Mouse (Mus musculus) stomach, embryonic 16.5 days (tissue): ENCODE measurements around the gene Slc38a9. TPM values are rescaled to one million over a fixed set of nuclear protein-coding genes. Genes with fewer than 3 reads are reported as not detected.

Experiments
- ATAC-seq: fragments of 200-750 bp; cut with Nextera tagmentation; 2 replicates; pipeline ENCODE4 v1.8.0; 2017; ENCODE audit warnings: moderate number of reproducible peaks, moderate TSS enrichment; ENCODE audit not compliant: insufficient read depth, low FRiP score
- H3K27ac ChIP-seq: fragments of 300-500 bp; sonication (generic); 2 replicates; pipeline ENCODE4 v1.5.1; 2014; ENCODE audit warnings: low read length
- H3K27me3 ChIP-seq: fragments of 300-500 bp; sonication (generic); 2 replicates; pipeline ENCODE4 v1.6.1; 2014; ENCODE audit warnings: low read length, control low read depth, mixed read lengths; ENCODE audit not compliant: control insufficient read depth, insufficient read depth
- H3K36me3 ChIP-seq: fragments of 300-500 bp; sonication (generic); 2 replicates; pipeline ENCODE4 v1.6.1; 2014; ENCODE audit warnings: low read length; ENCODE audit not compliant: control insufficient read depth, insufficient read depth
- H3K4me1 ChIP-seq: fragments of 300-500 bp; sonication (generic); 2 replicates; pipeline ENCODE4 v1.6.1; 2014; ENCODE audit warnings: low read length, control low read depth, mixed read lengths; ENCODE audit not compliant: control insufficient read depth, insufficient read depth
- H3K4me2 ChIP-seq: fragments of 300-500 bp; sonication (generic); 2 replicates; pipeline ENCODE4 v1.6.1; 2014; ENCODE audit warnings: low read depth, low read length, mixed read lengths
- H3K4me3 ChIP-seq: fragments of 300-500 bp; sonication (generic); replicated peaks from 2 replicates; pipeline ENCODE4 v1.5.1; 2014; ENCODE audit warnings: mild to moderate bottlenecking, low read length
- H3K9ac ChIP-seq: fragments of 300-500 bp; sonication (generic); 2 replicates; pipeline ENCODE4 v1.6.1; 2014; ENCODE audit warnings: low read length
- H3K9me3 ChIP-seq: fragments of 300-500 bp; sonication (generic); replicated peaks from 2 replicates; pipeline ENCODE4 v1.6.1; 2016; ENCODE audit warnings: low read length, control low read depth; ENCODE audit not compliant: control insufficient read depth
- WGBS: fragments of 180-500 bp; shearing (Covaris S2); extraction: QIAGEN DNeasy Blood & Tissue Kit; methylation state at CpG from one replicate; pipeline ENCODE4 v1.1.7; 2014; 5-methylcytosine and 5-hydroxymethylcytosine counted together
- polyA plus RNA-seq: library from polyadenylated mRNA; unstranded; fragments of >200 nt; fragmentation: Nextera tagmentation; extraction: Ambion mirVana; gene quantifications from 2 replicates; pipeline ENCODE4 v1.2.1, GENCODE M21; 2015

Gene Slc38a9
- polyA plus RNA-seq, 1 experiment from 2014 or later: 16.1 TPM

DNA sequence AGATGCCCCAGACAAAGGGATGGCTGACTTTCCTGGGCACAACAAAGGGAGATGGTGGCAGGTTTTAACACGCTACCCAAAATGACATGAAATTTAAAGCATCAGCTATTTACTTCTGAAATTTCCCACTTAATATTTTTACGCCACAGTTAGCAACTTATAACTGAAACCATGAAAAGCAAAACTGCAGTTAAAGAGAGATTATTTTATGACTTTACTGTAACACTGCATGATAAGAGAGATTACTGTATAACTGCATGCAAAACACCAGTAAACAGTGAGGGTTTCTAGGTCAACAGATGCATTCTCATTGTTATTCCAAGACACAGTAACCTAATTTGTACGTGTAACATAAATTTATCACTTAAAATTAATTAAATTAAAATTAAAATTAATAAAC, 15.6 kb upstream of the Slc38a9 start:
- H3K9ac ChIP-seq: no peak overlapping the region
- no peak for ATAC-seq
- no peaks in the 10 kb centered on the region for H3K4me1 ChIP-seq
- H3K36me3 ChIP-seq: no peaks in the 10 kb centered on the region
- WGBS: 74% methylated on average over 3 of the region's 3 CpGs
- no peak overlapping the region for H3K4me2 ChIP-seq
- H3K27me3 ChIP-seq: no peaks in the 10 kb centered on the region
- H3K4me3 ChIP-seq: no peak overlapping the region
- no peaks in the 10 kb centered on the region for H3K9me3 ChIP-seq
- no peak overlapping the region for H3K27ac ChIP-seq

DNA sequence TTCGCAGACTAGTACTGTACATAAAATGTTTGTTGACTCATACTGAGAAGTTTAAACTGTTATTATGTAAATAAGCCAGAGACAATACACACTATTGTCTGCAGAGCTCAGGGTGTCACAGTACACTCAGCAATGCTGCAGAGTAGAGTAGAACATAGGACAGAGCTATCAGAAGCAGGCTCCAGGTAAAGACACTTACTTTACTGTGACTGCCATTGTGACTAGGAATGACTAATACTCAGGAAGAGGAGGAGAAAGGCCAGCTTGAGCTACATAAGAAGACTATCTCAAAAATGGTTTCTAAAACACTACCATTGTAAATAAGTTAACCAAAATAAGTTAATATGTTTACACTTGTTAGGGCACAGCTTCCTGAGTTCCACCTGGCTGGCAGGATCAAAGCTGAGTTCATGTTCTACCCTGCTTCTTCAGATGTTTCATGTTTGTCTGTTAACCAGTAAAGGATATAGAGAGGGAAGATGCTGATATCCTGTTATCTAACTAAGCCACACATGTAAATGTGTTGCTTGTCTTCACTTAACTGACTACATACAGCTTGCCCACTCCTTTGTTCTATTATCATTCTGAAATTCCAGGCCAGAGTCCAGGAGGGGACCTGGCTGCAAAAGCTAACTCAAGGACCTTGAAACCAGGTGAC, 14.9 kb upstream of the Slc38a9 start:
- Histone ChIP-seq H3K9ac (no peak overlapping the region), H3K4me1 (no peaks in the 10 kb centered on the region), H3K9me3 (no peaks in the 10 kb centered on the region), H3K27ac (no peak overlapping the region), H3K36me3 (no peaks in the 10 kb centered on the region), H3K27me3 (no peaks in the 10 kb centered on the region), H3K4me2 (no peak overlapping the region), H3K4me3 (no peak overlapping the region)
- 84% methylated on average over 1 of the region's 1 CpGs for WGBS
- ATAC-seq: no peak

DNA sequence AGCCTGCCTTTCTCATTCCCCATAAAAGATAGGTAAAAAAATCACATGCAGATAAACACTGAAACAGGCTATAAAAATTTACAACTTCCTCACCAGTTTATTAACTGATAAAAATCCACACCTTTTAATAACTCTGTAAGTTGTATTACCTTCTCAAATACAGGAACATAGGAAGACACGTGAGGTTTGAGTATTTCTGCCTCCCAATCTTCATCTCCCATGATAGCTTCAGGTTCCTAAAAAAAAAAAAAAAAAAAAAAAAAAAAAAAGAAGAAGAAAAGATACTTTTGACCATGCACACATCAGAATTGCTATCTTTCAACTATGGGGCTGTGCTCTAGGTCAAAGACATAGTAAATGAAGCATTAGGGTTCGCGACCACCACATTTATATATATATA, 9.4 kb upstream of the Slc38a9 start:
- Histone ChIP-seq H3K9ac (no peak overlapping the region), H3K27me3 (no peaks in the 10 kb centered on the region), H3K4me3 (no peak overlapping the region), H3K27ac (no peak overlapping the region), H3K9me3 (peaks cover 9% of the 10 kb centered on the region), H3K36me3 (no peaks in the 10 kb centered on the region), H3K4me1 (no peaks in the 10 kb centered on the region), H3K4me2 (no peak overlapping the region)
- ATAC-seq: no peak
- 84% methylated on average over 3 of the region's 3 CpGs for WGBS

DNA sequence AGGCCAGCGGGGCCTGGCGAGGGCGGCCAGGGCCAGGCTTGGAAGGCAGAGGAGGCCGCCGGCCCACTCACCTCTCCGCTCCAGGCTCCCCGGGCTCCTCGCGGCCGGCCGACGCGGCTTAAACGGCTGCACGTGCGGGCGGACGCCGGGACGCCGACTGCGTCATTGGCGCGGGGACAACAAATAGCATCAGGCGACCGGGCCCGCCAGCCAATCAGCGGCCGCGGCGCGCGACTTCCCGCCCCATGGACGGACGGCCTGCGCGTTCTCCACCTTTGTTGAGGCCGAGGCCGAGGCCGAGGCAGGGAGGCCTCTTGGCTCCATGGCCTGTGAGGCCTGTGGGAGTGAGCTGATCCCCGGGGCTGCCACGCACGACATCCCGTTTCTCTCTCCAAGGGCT, 8.3 kb upstream of the Slc38a9 start, which contains the start of gene Ddx4:
Ddx4 (minus strand) TSS at position 271 of the 400 bp plus-strand sequence.
- H3K9me3 ChIP-seq: peaks cover 9% of the 10 kb centered on the region
- no peak for ATAC-seq
- WGBS: 75% methylated on average over 44 of the region's 45 CpGs
- H3K4me2 ChIP-seq: no peak within 1 kb of the TSS
- no peak within 1 kb of the TSS for H3K9ac ChIP-seq
- no peaks in the 10 kb centered on the region for H3K27me3 ChIP-seq
- H3K4me3 ChIP-seq: no peak within 1 kb of the TSS
- no peaks in the 10 kb centered on the region for H3K36me3 ChIP-seq
- H3K4me1 ChIP-seq: no peaks in the 10 kb centered on the region
- no peak within 1 kb of the TSS for H3K27ac ChIP-seq

DNA sequence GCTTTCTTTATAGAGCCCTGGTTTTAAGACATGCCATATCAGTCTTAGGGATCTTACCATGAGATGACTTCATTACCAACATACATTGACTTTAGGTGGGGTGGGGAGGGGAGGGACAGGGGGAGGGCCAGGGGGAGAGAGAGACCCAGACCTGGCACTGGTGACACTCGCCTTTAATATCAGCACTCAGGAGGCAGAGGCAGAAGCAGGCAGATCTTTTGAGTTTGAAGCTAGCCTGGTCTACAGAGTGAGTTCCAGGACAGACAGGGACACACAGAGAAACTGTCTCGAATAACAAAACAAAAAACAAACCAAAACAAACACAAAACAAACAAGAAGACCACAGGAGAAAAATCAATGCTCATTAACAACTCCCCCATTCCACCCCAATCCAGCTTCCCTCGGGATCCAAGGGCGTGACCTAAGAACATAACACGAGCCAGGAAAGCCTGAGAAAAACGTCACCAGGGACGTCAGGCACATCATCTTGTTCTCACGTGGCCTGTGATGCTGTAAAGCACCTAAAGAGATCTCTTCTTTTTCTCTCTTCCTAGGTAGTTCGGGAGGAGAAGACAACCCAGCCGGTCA, 471 bp upstream of the Slc38a9 start:
- Histone ChIP-seq H3K4me1 (peaks cover 7% of the 10 kb centered on the region), H3K4me3 (peak overlapping the region; percentile 87), H3K9me3 (no peaks in the 10 kb centered on the region), H3K27me3 (no peaks in the 10 kb centered on the region), H3K27ac (no peak overlapping the region), H3K4me2 (peak overlapping the region; percentile 71), H3K9ac (peak overlapping the region; percentile 64), H3K36me3 (no peaks in the 10 kb centered on the region)
- ATAC-seq: peak; percentile 21; the same call in 1 of the 2 replicates
- WGBS: 3% methylated on average over 10 of the region's 10 CpGs

DNA sequence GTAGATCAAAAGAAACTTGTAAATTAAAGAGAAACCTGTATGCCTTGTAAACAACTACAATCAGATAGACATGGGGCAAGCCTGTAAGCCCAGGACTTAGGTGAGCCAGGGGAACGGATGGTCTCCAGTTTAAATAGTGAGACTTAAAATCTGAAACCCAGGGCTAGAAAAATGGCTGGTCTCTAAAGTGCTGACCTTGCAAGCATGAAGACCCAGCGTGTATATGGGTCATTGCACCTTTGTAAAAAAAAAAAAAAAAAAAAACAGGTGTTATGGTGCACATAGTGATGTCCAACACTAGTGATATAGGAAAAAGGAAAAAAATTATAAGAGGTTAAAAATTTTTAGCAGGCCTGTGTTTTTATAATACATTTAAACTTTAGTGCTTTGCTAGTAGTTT, 1.1 kb downstream of the Slc38a9 start:
- no peak overlapping the region for H3K9ac ChIP-seq
- H3K4me3 ChIP-seq: no peak overlapping the region
- 76% methylated on average over 2 of the region's 2 CpGs for WGBS
- H3K9me3 ChIP-seq: no peaks in the 10 kb centered on the region
- no peaks in the 10 kb centered on the region for H3K27me3 ChIP-seq
- ATAC-seq: no peak
- peaks cover 7% of the 10 kb centered on the region for H3K4me1 ChIP-seq
- no peak overlapping the region for H3K27ac ChIP-seq
- no peaks in the 10 kb centered on the region for H3K36me3 ChIP-seq
- H3K4me2 ChIP-seq: 0 out of 2 replicates have a peak overlapping the region, but pooled peaks have one; percentile 75

DNA sequence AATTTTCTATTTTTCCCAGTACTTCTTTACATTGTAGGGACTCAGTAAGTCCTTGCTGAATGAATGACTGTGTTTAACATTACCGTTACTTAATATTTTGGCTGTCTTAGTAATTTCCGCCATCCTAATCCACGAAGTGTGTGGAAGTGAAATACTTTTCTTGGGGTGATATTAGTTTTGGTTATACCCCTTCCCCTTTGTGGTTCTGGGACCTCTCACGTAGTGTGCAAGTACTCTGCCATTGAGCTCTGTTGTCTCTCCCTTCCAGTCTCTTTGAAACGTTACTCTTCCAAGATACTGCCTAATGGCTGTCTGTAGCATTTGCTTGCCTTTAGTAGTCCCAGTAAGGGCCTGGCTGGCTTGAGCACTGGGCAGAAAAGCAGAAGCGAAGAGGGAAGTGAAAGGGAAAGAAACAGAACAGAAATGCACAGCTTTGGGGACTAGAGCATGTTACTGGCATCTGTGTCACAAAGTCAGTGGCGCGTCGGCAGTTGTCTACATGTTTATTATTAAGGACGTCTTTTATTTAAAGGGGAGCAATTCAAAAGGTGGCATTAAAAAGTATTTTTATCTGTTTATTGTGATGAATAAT, 6.0 kb downstream of the Slc38a9 start:
- Histone ChIP-seq H3K9me3 (no peaks in the 10 kb centered on the region), H3K27ac (no peak overlapping the region), H3K36me3 (no peaks in the 10 kb centered on the region), H3K27me3 (no peaks in the 10 kb centered on the region), H3K9ac (no peak overlapping the region), H3K4me3 (no peak overlapping the region), H3K4me2 (no peak overlapping the region), H3K4me1 (peaks cover 2% of the 10 kb centered on the region; the same call in 1 of the 2 replicates)
- WGBS: 87% methylated on average over 10 of the region's 10 CpGs
- no peak for ATAC-seq

DNA sequence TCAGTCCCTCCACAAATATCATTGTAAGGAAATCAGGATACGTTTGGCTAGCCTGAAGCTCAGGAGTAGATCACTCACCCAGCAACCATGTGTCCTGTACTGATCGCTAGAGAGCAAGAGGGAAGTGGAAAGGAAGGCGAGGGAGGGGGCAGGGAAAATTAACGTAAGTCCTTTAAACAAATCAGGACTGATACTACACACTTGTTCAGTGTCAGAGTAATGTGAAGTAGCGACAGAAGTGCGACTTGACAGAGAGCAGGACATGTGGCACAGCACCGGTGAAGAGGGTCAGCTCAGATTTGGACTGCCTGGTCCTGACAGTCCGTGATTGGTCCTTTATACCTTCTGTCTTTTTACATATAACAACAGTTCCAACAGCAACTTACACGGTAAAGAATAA, 6.7 kb downstream of the Slc38a9 start:
- Histone ChIP-seq H3K4me3 (no peak overlapping the region), H3K4me1 (no peaks in the 10 kb centered on the region), H3K27ac (no peak overlapping the region), H3K9me3 (no peaks in the 10 kb centered on the region), H3K27me3 (no peaks in the 10 kb centered on the region), H3K36me3 (no peaks in the 10 kb centered on the region), H3K9ac (no peak overlapping the region), H3K4me2 (no peak overlapping the region)
- no peak for ATAC-seq
- WGBS: 70% methylated on average over 9 of the region's 9 CpGs

DNA sequence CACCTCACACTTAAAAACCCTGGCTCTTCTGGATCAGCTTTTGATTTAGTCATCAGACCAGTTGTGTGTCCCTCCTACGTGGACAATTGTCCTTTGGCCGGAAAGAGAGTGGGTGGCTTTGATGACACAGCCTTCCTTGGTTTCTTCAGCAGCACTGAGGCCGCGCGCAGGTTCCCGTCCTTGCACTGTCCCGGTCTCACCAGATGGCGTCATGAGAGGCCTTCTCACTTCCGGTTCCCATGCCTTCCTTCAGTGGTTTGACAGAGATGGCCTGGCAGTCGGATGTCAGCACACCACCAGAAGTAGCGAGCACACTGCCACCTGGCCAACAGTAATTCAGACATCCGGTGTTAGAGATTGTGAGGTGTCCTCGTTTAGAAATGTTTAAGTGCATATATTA, 11.2 kb downstream of the Slc38a9 start:
- no peak overlapping the region for H3K9ac ChIP-seq
- no peak overlapping the region for H3K27ac ChIP-seq
- H3K4me3 ChIP-seq: no peak overlapping the region
- no peaks in the 10 kb centered on the region for H3K9me3 ChIP-seq
- WGBS: 67% methylated on average over 13 of the region's 13 CpGs
- H3K36me3 ChIP-seq: no peaks in the 10 kb centered on the region
- H3K27me3 ChIP-seq: no peaks in the 10 kb centered on the region
- H3K4me1 ChIP-seq: no peaks in the 10 kb centered on the region
- H3K4me2 ChIP-seq: no peak overlapping the region
- no peak for ATAC-seq
